Mouse (Mus musculus): ENCODE data around the gene Samd9l.
"Not testable (repeated sequence)": the region's sequence is repeated elsewhere in the genome, so short reads cannot be mapped to it uniquely, and the experiment has no call there.

The Samd9l gene

DNA sequence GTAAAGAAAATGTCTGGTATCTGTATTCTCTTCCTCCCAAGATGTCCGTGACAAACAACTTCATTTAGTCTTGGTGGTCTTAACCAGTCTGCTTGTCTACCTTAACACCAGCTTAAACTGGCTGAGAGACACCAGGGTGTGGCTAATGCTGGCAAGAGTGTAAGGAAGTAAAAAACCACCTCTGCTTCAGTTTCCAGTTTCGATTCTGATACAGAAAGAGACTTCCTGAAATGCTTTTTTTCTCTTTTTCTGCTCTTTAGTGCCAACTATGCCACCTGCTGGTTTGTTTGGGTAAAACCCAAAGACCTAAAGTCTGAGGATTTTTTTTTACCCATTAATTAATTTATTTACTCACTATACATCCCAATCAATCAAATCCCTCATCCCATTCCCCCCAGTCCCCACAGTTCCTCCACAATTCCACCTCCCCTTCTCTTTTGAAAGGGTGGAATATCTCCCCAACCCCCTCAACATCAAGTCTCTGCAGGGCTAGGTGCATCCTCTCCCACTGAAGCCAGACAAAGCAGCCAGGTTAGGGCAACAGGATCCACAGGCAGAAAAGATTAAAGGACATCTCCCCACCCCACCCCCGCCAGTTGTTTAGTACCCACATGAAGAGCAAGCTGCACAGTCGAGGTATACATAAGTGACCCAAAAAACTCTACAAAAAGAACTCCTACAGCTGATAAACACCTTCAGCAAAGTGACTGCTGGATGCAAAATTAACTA is at the start of gene Samd9l:
Samd9l (minus strand) TSS at position 233 of the 729 bp plus-strand sequence.
- not testable (repeated sequence) for DNase-seq

DNA sequence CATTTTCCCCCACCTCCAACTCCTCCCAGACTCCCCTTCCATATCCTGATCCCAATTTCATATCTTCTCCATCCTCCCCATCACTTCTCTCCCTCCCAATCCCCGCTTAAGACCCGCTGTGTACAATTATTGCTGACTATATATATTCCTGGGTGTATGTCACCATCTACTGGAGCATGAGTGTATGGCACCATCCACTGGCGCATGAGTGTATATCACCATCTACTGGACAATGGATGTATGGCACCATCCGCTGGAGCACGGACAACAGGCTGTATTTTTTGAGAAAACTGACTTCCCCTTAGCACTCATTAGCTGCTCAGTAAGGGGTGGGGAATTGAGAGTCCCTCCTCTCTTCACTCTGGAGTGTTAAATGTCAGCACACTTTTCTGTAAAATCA is 48.0 kb upstream of the Samd9l start:
- peak; percentile 17 for DNase-seq

GRCm38 (mm10) chr6:3443905-3444304 is 44.5 kb upstream of the Samd9l start:
- DNase-seq: no peak

DNA sequence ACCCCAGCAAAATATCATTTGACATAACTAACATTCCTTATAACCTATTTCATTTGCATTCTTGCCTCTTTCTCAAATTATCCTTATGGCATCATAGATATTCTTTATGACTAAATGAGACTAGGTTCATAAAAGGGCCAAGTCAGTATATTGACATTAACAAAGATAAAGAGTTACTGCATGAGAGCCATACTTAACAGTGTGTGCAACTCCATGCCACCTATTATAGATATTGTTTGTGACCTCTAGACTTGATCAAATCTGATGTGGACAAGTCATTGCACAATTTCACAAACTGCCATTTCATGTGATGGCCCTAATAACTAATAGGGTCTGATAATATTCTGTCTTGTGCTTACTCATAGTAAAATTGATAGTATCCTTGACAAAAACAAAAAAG is 36.7 kb upstream of the Samd9l start:
- DNase-seq: no peak

DNA sequence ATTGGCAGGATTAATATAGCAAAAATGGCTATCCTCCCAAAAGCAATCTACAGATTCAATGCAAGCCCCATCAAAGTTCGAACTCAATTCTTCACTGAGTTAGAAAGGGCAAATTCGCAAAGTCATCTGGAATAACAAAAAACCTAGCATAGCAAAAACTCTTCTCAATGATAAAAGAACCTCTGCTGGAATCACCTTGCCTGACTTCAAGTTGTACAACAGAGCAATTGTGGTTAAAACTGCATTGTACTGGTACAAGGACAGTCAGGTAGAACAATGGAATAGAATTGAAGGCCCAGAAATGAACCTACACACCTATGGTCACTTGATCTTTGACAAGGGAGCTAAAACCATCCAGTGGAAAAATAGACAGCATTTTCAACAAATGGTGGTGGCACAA is 31.6 kb upstream of the Samd9l start:
- not testable (repeated sequence) for DNase-seq

DNA sequence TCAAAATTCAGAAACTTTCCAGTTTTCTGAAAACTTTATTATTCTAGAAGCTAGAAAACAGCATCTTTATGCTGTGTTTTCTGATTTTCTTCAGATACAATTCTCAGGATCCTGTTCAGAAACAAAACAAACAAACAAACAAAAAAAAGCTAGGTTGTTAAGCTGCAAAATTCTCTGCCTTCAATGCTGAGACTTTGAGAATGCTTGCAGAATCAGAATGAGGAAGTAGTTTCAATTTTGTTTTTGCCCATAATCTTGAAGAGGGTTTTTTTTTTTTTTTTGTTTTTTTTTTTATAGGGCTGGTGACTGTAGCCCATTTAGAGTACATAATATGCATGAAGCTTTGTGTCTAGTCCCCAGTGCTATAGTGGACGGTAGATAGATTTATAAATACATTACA is 27.7 kb upstream of the Samd9l start:
- DNase-seq: no peak

DNA sequence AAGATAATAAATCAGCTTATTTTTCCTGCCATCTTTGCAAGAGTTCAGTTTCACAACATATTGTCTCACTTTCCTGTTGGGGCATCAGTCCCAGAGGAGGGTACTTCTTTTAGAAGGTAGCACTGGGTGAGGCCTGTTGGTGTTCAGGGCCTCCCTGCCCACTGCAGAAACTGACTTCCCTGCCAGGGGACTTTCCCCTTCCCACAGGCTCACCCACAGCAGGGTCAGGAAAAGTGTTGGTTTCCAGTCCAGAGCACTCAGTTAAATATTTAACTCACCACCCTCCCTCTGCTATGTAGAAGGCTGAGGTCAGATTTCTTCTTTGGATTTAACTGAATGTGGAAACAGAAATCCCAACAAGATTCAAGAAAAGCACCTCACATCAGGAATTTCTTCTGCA is 26.0 kb upstream of the Samd9l start:
- DNase-seq: not testable (repeated sequence)

GRCm38 (mm10) chr6:3424613-3425277 is 25.4 kb upstream of the Samd9l start:
- not testable (repeated sequence) for DNase-seq

DNA sequence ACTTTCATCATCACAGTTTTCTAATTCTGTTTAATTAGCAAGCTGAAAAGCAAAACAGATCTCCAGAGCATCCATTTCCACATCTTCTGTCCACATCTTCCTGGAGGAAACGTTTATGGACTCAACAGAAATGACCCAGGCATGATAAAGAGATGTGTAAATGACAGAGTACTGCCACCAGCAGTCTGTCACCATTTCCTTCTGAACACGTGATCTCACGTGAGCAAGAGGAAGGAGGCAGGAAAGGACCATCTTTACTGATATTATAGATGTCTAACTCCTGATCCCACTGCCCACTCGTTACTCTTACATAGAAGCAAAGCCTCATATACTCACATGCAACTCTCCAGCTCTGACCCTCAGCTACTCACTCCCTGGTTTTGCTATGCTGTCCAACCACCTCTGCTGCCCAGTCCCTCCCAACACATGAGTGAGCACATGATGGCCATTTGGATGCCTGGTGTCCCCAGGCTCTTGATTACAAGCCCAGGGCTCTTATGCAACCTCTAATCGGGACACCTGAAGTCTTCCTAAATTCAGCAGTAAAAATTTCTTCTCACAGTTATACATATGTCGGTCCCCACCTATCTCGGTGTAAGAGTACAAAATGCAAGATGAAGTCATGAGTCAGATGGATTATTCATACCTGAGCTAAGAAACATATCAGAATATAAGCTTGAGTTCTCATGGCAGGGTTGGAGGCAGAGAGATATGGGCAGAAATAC is 2.0 kb downstream of the Samd9l start:
- not testable (repeated sequence) for DNase-seq

DNA sequence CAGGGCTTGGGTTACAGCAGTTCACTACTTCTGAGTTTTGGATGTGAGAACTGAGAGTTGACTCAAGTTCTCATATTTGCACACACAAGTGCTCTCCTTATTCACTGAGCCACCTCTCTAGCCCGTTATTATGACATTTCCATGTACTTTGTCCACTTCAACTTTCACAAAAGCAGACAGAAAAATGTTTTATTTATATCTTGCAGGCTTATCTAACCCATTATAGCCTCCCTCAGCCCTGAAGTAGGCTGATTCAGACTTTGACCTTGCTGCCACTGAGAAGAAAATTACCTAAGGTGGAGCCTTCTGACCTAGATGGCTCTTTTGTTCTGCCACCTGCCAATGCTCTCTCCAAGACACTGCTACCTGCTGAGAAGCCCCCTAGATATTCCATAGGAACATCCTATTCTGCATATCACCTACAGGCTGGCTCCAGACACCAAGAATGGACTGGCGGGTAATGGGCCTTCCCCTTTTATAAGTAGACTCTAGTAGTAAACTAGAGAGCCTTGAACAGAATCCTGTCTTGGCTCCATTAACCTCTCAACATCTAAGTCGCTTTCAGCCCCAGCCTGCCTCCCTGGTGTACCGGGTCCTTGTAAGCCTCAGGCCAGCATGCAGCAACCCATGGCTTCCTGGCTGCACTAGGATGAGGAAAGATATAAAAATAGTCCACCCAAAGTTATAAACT is 3.3 kb downstream of the Samd9l start:
- DNase-seq: not testable (repeated sequence)

GRCm38 (mm10) chr6:3389995-3390394 is 9.4 kb downstream of the Samd9l start:
- no peak for DNase-seq

DNA sequence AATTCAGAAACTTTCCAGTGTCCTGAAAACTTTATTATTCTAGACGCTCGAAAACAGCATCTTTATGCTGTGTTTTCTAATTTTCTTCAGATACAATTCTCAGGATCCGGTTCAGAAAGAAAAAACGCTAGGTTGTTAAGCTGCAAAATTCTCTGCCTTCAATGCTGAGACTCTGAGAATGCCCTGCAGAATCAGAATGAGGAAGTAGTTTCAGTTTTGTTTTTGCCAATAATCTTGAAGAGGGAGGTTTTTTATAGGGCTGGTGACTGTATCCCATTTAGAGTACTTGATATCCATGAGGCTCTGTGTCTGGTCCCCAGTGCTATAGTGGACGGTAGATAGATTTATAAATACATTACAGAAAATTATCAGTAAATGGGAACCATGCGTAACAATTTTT is 12.8 kb downstream of the Samd9l start:
- DNase-seq: no peak

GRCm38 (mm10) chr6:3384816-3385215 is 14.6 kb downstream of the Samd9l start:
- not testable (repeated sequence) for DNase-seq

DNA sequence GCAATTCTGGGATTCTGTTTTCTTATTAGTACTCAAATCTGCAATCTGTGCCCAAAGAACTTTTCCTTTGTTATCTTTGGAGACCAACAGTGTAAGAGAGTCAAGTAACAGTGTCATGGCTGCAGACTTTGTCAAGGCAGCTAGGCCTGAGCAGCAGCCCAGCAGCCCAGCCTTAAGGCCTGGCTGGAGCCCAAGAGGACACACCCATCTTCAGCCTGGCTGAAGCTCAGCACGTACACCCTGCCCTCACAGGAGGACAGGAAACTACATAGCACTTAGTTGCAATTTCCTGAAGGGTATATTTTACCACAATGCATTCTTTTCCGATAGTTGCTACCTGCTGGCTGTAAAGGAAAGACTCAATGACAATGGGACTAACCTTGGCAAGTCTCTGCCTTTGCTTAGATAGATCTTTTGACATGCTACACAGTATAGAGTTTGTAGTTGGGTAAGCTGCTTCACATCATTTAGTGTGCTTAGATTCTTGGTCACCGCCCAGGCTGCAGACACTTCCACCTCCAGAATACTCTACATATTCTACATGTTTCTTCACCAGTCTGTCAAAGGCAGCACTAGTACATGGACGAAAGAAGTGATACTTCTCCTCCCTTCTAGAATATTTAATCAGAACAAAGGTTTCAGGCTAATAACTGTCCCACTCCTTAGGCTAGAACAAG is 15.1 kb downstream of the Samd9l start:
- not testable (repeated sequence) for DNase-seq

GRCm38 (mm10) chr6:3379146-3379545 is 20.2 kb downstream of the Samd9l start:
- DNase-seq: no peak

DNA sequence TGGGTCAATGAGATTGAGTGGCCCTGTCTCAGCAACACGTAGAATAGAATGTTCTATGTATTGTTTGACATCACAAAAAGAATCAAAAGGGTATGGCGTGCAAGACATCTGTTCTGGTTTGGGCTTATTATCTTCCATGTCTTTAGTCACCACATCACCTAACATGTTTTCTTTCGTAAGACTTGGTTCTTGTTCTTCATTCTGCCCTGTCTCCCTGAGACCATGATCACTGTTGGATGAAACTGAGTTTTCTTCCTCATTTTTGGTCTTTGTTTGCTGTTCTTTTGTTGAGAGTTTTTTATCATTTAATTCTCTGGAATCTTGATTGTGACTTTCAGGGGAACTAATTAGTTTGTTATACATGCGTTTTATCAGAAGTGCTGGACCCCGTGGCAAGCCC is 22.7 kb downstream of the Samd9l start:
- DNase-seq: no peak

DNA sequence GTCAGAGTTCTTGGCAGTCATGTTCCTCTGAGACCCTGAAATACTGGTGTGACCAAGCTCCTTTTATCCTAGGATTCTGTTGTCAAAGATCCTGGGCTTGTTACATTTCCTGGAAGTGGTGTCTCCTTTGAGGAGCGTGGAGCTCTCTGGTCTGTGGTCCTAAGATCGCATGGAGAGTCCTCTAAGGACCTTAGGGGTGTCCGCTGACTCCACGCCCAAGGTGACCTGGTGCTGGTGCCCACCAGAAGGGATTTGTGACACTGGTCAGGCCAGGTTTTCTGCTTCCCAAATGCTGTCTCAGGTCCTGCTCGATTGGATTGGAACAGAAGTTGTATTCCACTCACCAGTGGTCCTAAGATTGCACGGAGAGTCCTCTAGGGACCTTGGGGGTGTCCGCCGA is 29.8 kb downstream of the Samd9l start:
- DNase-seq: no peak

GRCm38 (mm10) chr6:3365609-3366008 is 33.8 kb downstream of the Samd9l start:
- not testable (repeated sequence) for DNase-seq

GRCm38 (mm10) chr6:3345924-3346597 is 53.3 kb downstream of the Samd9l start:
- DNase-seq: not testable (repeated sequence)

DNA sequence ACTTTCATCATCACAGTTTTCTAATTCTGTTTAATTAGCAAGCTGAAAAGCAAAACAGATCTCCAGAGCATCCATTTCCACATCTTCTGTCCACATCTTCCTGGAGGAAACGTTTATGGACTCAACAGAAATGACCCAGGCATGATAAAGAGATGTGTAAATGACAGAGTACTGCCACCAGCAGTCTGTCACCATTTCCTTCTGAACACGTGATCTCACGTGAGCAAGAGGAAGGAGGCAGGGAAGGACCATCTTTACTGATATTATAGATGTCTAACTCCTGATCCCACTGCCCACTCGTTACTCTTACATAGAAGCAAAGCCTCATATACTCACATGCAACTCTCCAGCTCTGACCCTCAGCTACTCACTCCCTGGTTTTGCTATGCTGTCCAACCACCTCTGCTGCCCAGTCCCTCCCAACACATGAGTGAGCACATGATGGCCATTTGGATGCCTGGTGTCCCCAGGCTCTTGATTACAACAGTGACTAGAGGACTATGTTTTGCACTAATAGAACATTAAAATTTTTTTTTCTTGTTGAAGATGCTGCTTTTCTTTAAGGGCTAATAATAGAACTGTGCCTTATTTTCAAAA is 54.2 kb downstream of the Samd9l start:
- not testable (repeated sequence) for DNase-seq

DNA sequence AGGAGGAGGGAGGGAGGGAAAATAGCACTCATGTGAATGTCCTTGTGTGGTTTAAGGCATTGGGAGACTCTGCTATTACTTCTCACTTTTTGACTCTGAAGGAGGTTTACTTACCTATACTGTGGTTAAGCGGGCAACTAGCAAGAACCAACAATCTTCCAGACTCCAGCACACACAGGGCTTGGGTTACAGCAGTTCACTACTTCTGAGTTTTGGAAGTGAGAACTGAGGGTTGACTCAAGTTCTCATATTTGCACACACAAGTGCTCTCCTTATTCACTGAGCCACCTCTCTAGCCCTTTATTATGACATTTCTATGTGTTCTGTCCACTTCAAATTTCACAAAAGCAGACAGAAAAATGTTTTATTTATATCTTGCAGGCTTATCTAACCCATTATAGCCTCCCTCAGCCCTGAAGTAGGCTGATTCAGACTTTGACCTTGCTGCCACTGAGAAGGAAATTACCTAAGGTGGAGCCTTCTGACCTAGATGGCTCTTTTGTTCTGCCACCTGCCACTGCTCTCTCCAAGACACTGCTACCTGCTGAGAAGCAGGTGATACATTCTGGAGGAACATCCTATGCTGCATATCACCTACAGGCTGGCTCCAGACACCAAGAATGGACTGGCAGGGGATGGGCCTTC is 55.6 kb downstream of the Samd9l start:
- not testable (repeated sequence) for DNase-seq

Measured in cerebellum, adult 11-12 months (tissue).